Mouse (Mus musculus): ENCODE data around the gene Procr. TPM values are rescaled to one million over a fixed set of nuclear protein-coding genes. Genes with fewer than 3 reads are reported as not detected.
"Not testable (repeated sequence)": the region's sequence is repeated elsewhere in the genome, so short reads cannot be mapped to it uniquely, and the experiment has no call there.

Gene Procr
- 10 to 100 TPM; 64.5 to 66.2 TPM for total RNA-seq (2021)
- polyA plus RNA-seq (2012; rRNA removed) = 14.8 and 19.2 TPM in 2 replicates
- long read RNA-seq, transcript Procr-201 (4 exons, 1,597 nt) = major isoform, 31 of 46 reads
- long read RNA-seq, partial matches to known transcripts = 1 of 46 reads
- long read RNA-seq, other reads (novel, unspliced or antisense) = 14 of 46 reads

DNA sequence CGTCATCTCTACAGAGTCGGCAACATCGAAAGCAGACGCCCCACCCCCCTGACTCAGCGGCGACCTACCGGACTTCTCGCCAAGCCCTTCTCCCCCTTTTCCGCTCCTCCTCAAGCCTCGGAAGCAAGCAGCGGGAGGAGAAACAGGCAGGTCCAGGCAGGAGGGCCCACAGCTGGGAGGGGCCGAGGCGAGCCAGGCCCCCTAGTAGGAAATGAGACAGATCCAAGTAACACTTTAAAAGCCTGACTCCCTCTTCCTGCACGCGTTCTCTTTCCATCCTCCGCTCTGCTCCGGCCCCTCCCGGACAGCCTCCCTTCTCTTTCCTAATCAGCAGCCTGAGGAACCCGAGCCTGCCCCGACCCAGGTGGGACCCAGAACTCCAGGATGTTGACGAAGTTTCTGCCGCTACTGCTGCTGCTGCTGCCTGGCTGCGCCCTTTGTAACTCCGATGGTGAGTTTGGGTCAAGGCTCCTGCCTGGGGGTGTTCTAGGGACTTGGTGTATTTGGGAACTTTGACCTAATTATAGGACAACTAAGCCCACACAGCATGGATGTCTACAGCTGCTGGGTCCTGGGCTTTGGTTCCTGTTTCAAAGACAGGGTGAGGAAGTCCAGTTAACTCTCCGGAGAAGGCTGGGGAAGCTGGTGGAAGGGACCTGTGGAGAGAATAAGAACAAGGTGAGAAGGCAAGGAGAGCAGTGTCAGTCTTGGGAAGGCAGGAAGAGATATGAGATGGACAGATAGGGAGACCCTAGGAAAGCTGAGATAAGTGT is at the start of gene Procr:
Gene Procr, plus strand, starts transcription at position 104 of the 773 bp plus-strand sequence.
- peak; percentile 85 for DNase-seq

DNA sequence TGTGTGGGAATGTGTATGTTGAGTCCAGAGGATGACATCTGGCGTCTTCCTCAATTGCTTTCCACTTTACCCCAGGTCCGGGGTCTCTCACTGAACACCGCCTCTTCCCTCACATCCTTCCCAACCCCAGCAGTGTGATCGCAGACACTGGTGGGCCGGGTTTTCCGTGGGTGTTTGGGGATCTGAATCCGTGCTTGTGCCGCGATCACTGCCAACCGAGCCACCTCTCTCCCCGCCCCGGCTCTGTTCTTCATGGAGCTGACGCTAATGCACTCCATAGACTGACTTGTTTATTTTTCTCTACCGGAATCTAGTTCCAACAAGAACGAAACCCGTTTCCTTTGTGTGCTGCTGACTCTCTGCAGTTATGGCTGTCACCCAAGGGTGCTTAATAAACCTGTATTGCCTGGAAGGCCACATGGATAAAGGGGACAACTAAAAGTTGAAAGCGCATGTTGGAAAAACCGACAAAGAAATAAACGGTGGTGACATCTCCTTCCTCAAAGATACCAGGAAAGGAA is 49.5 kb upstream of the Procr start:
- no peak for DNase-seq

DNA sequence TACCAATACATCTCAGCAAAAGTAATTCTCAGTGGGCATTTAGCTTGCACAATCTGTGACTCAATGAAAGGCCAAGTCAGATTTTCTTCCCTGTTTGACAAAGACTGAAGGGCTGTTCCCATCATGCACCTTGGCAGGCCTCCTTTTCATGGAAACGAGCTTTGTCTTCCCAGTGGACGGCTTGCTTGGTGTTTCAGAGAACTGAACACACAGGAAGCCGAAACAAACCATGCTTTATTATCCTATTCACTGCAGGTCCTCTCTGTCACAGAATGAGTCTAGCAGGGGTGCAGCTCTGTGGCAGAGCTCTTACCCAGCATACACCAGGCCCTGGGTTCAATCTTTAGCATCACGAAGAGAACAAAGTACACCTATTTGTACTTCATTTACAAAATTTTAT is 47.3 kb upstream of the Procr start:
- peak; percentile 41 for DNase-seq

GRCm38 (mm10) chr2:155707251-155707650 is 43.7 kb upstream of the Procr start:
- peak; percentile 85 for DNase-seq

- DNase-seq = no peak
These were observed 40.4 kb upstream of the Procr start for GRCm38 (mm10) chr2:155710557-155710956.

DNA sequence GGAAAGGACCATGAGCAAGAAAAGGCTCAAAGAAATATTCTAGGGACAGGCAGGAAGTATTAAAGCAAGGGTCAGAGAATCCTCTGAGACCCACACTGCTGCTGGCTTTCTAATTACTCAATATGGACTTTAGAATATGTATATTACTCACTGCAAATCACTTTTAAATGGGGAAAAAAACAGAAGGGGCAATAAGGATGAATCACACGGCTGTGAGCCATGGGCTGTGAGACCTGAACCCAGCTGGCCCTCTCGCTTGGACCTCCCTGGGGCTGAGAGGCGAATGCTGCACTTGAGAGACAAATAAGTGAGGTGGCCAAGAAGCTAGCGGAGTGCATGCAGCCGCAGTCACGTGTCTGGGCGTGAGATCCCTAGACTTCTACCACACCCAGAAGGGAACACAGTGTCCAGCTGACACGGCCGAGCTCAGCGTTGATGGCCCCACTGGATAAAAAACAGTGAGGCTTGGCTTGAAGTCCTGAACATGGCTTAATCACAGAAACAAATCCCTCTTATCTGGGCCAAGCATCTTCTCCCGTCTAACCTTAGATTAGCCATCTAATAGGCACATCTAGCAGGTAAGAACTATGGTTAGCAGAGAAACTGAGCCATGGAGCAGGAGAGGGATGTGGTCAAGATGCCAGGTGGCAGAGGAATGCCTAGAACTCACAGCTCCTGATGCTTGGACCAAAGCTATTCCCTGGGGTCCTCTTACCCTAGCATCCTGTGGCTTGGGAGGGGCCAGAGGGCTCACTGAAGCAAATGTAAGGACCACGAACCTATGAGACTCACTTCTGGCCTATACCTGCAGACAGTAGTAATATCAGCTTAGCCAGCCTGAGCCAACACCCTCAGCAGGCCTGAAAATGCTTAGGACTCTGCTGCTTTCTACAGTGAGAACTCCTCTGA is 33.6 kb upstream of the Procr start:
- no peak for DNase-seq

- no peak for DNase-seq
These were observed 30.3 kb upstream of the Procr start for GRCm38 (mm10) chr2:155720585-155720984.

DNA sequence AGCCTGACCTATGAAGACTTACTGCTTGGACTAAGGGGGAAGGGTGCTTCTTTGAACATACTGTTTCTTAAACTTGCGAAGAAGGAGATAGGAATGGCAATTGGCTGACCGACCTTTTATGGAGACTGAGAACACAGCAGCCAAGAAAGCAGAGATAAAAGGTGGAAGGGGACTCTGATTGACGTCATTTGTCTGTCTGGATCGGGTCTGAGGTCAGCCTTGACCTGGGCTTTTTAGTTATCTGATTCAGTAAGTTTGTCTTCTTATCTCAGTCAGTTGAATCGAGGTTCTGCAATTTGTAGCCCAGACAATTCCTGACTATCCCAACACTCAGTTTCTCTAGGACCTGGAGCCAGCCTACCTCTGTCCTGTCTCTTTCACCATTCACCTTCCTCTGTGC is 26.9 kb upstream of the Procr start:
- DNase-seq = peak; percentile 30

DNA sequence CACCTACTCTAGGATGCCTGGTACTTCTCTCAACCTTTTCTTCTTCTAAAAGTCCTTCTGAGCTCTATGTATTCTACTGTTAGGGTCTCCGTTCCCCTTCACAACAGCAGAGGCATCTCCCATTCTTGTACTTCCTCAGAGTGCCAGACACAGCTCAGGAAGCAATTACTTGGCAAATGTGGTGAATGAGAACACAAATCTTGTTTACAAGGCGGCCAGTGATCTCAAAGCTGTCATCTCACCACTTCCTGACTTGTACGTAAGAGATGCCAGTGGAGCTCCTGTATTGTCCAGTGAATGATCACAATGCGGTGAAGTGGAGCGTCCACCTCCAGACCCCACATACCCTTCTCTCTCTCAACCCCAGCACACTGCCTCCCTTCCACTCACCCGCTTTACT is 26.4 kb upstream of the Procr start:
- no peak for DNase-seq

DNA sequence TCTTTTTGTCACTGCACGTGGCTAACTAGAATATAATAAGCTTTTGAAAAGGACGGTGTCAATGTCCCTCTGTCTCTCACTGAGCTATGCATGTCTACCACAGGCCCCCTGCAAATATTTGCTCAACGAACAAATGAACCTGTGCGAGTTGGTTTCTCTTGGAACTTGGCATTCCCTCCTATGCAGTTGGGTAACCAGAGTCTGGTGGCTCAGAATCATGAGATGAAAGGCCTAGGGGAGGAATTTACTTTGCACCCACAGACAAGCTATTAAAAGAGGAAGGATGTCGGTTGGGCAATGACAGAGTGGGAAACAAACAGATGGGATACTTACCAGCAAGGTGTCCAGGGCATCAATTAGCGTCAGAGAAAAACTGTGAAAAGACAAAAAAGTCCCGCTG is 24.6 kb upstream of the Procr start:
- no peak for DNase-seq

GRCm38 (mm10) chr2:155727764-155728395 is 23.0 kb upstream of the Procr start:
- no peak for DNase-seq

DNA sequence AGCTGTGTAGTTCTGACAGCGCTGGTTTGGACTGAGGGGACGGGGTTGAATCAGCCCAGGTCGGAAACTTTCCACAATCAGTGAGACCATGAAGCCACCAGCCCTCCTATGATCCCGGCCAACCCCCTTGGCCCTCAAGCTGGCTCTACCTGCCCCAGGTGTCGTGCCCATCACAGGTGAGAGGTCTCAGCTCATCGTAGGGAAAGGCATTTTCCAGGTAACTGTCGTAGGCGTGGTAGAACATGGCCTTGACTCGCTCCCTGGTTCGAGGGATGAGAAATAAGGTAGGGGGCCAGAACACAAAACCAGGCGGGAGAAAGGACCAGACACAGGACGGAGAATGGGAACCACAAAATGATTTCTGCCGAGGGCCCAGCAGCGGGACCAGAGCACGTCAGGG is 22.2 kb upstream of the Procr start:
- DNase-seq = no peak

DNA sequence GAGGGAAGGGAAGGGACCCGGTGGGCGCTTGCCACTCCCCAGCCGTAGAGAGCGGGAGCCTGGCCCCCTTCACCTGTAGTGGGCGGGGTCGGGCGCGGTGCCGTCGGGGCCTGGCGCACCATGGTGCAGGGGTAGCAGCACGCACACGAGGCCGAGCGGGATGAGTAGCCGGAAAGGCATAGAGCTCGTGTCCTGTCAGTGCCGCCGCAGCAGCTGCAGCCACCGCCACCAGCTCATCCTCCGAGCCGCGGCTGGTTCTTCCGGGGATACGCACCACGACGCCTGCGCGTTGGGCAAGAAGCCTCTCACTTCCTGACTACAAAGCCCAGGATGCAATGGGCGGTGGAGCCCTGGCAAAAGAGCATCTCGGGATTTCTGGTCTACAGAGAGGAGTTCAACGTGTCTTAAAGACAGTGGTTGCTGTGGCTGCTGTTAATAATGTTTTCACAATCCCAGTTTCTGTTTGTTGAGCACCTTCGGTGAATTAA is 21.7 kb upstream of the Procr start, which contains the start of gene Edem2:
Gene Edem2, minus strand, starts transcription at position 318 of the 488 bp plus-strand sequence.
- DNase-seq = peak; percentile 95

DNA sequence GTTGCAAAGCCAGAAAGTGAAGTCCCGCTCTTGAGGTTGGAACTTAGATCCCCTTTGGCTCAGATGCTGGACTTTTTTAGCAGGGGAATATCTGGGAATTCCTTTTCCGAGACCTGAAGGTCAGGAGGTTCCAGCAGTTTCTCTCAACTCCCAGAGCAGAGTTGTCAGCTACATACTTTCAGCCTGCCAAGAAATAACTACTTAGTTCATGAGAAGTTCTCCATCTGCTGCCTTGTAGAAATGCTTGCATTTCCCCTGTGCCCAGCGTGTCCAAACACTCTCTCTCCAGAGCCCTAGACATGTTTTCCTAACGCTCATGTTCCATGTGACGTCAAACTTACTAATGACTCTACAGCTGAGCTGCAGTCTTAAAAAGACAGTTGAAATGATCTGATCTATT is 15.8 kb upstream of the Procr start:
- no peak for DNase-seq

DNA sequence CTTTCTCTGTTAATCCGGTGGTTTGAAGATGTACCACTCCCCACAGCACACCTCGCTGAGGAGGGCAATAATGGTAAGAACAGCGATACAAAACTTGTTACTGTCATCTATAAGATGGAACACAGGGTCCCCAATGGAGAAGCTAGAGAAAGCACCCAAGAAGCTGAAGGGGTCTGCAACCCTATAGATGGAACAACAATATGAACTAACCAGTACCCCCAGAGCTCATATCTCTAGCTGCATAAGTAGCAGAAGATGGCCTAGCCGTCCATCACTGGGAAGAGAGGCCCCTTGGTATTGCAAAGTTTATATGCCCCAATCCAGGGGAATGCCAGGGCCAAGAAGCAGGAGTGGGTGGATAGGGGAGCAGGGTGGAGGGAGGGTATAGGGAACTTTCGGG is 15.2 kb upstream of the Procr start, which contains the start of gene Gm17581:
Gene Gm17581, minus strand, starts transcription at position 101 of the 400 bp plus-strand sequence.
- not testable (repeated sequence) for DNase-seq

GRCm38 (mm10) chr2:155736936-155737335 is 14.0 kb upstream of the Procr start:
- DNase-seq = peak; percentile 26

DNA sequence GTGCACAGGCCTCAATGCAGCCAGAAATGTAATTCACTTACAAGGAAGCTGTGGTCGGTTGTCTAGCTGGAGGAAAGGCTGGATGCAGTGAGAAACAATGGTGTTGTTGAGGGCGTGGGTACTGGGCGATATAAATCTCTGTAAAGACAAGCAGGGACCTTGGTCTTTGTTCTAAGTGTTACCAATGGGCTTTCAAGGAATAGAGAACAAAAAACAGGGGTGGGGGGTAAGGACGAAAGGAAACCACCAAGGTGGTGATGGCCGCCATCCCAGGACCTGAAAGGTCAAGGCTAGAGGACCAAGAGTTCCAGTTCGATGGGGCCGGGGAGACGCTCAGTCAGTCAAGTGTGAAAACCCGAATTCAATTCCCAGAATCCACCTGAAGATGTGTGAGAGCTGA is 13.1 kb upstream of the Procr start:
- peak; percentile 36 for DNase-seq

- peak; percentile 10 for DNase-seq
These were observed 8.7 kb upstream of the Procr start for GRCm38 (mm10) chr2:155742211-155742610.

GRCm38 (mm10) chr2:155742931-155743337 is 8.0 kb upstream of the Procr start:
- DNase-seq = peak; percentile 82

DNA sequence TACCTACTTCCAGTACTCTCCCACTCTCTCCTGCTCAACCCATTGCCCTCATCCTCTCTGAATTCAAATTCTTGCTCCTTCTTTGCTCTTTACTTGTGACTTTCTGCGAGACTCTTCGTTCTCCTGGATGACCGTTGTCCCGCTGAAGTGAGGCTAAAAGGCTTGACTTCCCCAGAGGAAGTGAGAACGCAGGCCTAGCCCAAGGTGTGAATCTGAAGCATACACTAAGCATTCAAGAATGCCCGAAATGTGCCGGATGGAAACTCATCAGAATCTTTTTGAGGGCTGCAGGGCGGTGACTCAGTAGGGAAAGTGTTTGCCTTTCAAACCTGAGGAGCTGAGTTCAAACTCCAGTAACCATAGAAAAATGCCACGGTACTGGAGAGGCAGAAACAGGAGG is 7.6 kb upstream of the Procr start:
- no peak for DNase-seq

DNA sequence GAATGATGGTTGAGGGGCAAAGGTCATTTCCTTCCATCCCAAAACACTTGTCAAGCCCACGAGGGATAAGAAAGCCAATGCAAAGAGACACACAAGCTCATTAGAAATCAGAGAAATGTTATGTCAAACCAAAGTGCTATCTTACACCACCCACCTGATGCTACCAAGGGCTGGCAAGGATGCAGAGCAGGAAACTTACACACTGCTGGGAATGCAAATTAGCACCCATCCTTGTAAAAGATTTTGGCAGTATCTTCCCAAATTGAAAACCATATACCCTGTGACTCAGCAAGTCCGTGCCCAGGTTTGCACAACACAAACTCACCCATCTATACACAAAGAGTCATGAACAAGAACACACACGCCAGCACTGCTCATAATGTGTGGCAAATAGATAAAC is 5.4 kb upstream of the Procr start:
- DNase-seq = no peak

- no peak for DNase-seq
These were observed 1.5 kb upstream of the Procr start for GRCm38 (mm10) chr2:155749394-155749793.
